Comparison of ENCODE assay signal across 10 mouse cellular contexts in genomic region chr11:51644217-51644616, GRCm38 (mm10). TPM values are rescaled to one million over a fixed set of nuclear protein-coding genes. Genes with fewer than 3 reads are reported as not detected.
A peak's percentile ranks its signal among the peaks of the same experiment; 100 is the strongest.
DNase-seq lines count a peak whose midpoint lies in the region; ATAC-seq and TF ChIP-seq lines count a peak whose summit lies in the region.
"Had no signal": no experiment of that assay in that cellular context is flagged by ENCODE, and none has a peak within 500 bp of the region (broad histone marks: within the 10 kb centered on the region; RNA-seq: fewer than 3 reads in every experiment).

No protein-coding gene starts in this region.

- peak overlapping the region; percentile 40 for H3K4me2 ChIP-seq in heart, embryonic 13.5 days
- H3K4me2 ChIP-seq: midbrain, embryonic 12.5 days had no signal

- intact Hi-C loops in heart, postnatal 36 days (cut with DNase I): no loop called here

- H3K4me1 ChIP-seq in heart, embryonic 13.5 days: peaks cover 35% of the 10 kb centered on the region
- peaks cover 35% of the 10 kb centered on the region for H3K4me1 ChIP-seq in brown adipose tissue, adult 24 weeks (ENCODE audit: control insufficient read depth, insufficient read depth, insufficient read length, low read length)
- H3K4me1 ChIP-seq in olfactory bulb, adult 2 months (ENCODE audit: control insufficient read depth, insufficient read depth, low read length): peaks cover 36% of the 10 kb centered on the region

- no peak for ATAC-seq in heart, embryonic 13.5 days (ENCODE audit: extremely low read depth, insufficient number of reproducible peaks, low FRiP score, low TSS enrichment)
- ATAC-seq in erythroid progenitor cell, adult 5-6 weeks (replicated peaks; ENCODE audit: low FRiP score, poor library complexity, severe bottlenecking): no peak
- no peak for ATAC-seq in megakaryocyte-erythroid progenitor cell, adult 5-6 weeks (replicated peaks; ENCODE audit: low FRiP score, low TSS enrichment, poor library complexity, severe bottlenecking)

- no peak overlapping the region for H3K27ac ChIP-seq in heart, embryonic 13.5 days (replicated peaks)
- 0 out of 2 replicates have a peak overlapping the region, but pooled peaks have one; percentile 95 for H3K27ac ChIP-seq in brown adipose tissue, adult 24 weeks (replicated peaks; ENCODE audit: low read depth, low read length)
- no peak overlapping the region for H3K27ac ChIP-seq in olfactory bulb, adult 2 months (ENCODE audit: insufficient read depth, low read depth, low read length)
- H3K27ac ChIP-seq: midbrain, embryonic 12.5 days had no signal

- TF ChIP-seq CTCF in olfactory bulb, adult 2 months (IDR thresholded peaks at IDR 0.05; ENCODE audit: insufficient read depth, low read depth, low read length): no peak

- DNase-seq in heart, postnatal 36 days: no peak
- peak; percentile 97 for DNase-seq in A20 (ENCODE audit: low read depth, low spot score)
- DNase-seq in neural tube, embryonic 10.5 days (ENCODE audit: extremely low spot score, low spot score): no peak
- DNase-seq: heart, postnatal 4 days had no signal

- H3K9me3 ChIP-seq in heart, embryonic 13.5 days: no peaks in the 10 kb centered on the region
- H3K9me3 ChIP-seq: midbrain, embryonic 12.5 days had no signal

- no peak for TF ChIP-seq POLR2A in olfactory bulb, adult 2 months (IDR thresholded peaks at IDR 0.05; ENCODE audit: insufficient read depth, low read depth, low read length)

- WGBS in heart, embryonic 13.5 days: 70% methylated on average over 16 of the region's 16 CpGs
- WGBS in olfactory bulb, adult 2 months: 78% methylated on average over 16 of the region's 16 CpGs

- peaks cover 22% of the 10 kb centered on the region for H3K27me3 ChIP-seq in heart, embryonic 13.5 days (replicated peaks)

- no peak overlapping the region for H3K4me3 ChIP-seq in heart, embryonic 13.5 days
- H3K4me3 ChIP-seq in brown adipose tissue, adult 24 weeks (ENCODE audit: insufficient read depth, low read depth, low read length): no peak overlapping the region
- H3K4me3 ChIP-seq in olfactory bulb, adult 2 months (ENCODE audit: insufficient read depth, low read depth, low read length): peak overlapping the region; percentile 1; the same call in 1 of the 2 replicates
- H3K4me3 ChIP-seq: midbrain, embryonic 12.5 days had no signal

- H3K9ac ChIP-seq in heart, embryonic 13.5 days: no peak overlapping the region
- H3K9ac ChIP-seq: midbrain, embryonic 12.5 days had no signal

- peaks cover 31% of the 10 kb centered on the region for H3K36me3 ChIP-seq in heart, embryonic 13.5 days

RNA-seq across cellular contexts. Expression of gene N4bp3, which starts 6.4 kb away (rescaled TPM):
- 12.7 and 14.1 TPM in 2 replicates for polyA plus RNA-seq in heart, embryonic 13.5 days (2015; fragmentation: Nextera tagmentation; extraction: Ambion mirVana)
- total RNA-seq in heart, postnatal 36 days (2021): 10 to 100 TPM; 13.4 to 16.3 TPM
- 2.0 and 4.8 TPM in 2 replicates for polyA plus RNA-seq in brown adipose tissue, adult 24 weeks (2012; ENCODE audit: insufficient read depth, insufficient read length, missing spikeins)
- not detected in 2 replicates for polyA plus RNA-seq in olfactory bulb, adult 2 months (2012; ENCODE audit: insufficient read depth, insufficient read length, low replicate concordance, missing spikeins)
- total RNA-seq in erythroid progenitor cell, adult 5-6 weeks (2015; ENCODE audit: low replicate concordance): not detected in 2 replicates
- 2.1 TPM in 1 of 2 replicates, not detected in the other for total RNA-seq in erythroid progenitor cell, adult 5-6 weeks (2017; ENCODE audit: low replicate concordance)
- not detected in 2 replicates for total RNA-seq in megakaryocyte-erythroid progenitor cell, adult 5-6 weeks (2014; fragmentation: Nextera tagmentation)
- total RNA-seq in megakaryocyte-erythroid progenitor cell, adult 5-6 weeks (2017): 0.89 and 1.1 TPM in 2 replicates

RNA-seq across cellular contexts. Expression of gene D930048N14Rik, which starts 6.5 kb away (rescaled TPM):
- polyA plus RNA-seq in heart, embryonic 13.5 days (2015; fragmentation: Nextera tagmentation; extraction: Ambion mirVana): 0.86 and 0.94 TPM in 2 replicates
- under 1 TPM; 0.33 to 0.62 TPM for total RNA-seq in heart, postnatal 36 days (2021)
- polyA plus RNA-seq in brown adipose tissue, adult 24 weeks (2012; ENCODE audit: insufficient read depth, insufficient read length, missing spikeins): 0.46 and 0.52 TPM in 2 replicates
- polyA plus RNA-seq in olfactory bulb, adult 2 months (2012; ENCODE audit: insufficient read depth, insufficient read length, low replicate concordance, missing spikeins): not detected in 2 replicates
- not detected in 2 replicates for total RNA-seq in erythroid progenitor cell, adult 5-6 weeks (2015; ENCODE audit: low replicate concordance)
- not detected in 2 replicates for total RNA-seq in erythroid progenitor cell, adult 5-6 weeks (2017; ENCODE audit: low replicate concordance)
- not detected in 2 replicates for total RNA-seq in megakaryocyte-erythroid progenitor cell, adult 5-6 weeks (2014; fragmentation: Nextera tagmentation)
- not detected in 2 replicates for total RNA-seq in megakaryocyte-erythroid progenitor cell, adult 5-6 weeks (2017)

RNA-seq across cellular contexts. Expression of gene Rmnd5b, which starts 8.5 kb away (rescaled TPM):
- 31.0 and 33.5 TPM in 2 replicates for polyA plus RNA-seq in heart, embryonic 13.5 days (2015; fragmentation: Nextera tagmentation; extraction: Ambion mirVana)
- 10 to 100 TPM; 14.5 to 16.0 TPM for total RNA-seq in heart, postnatal 36 days (2021)
- 11.1 and 11.6 TPM in 2 replicates for polyA plus RNA-seq in brown adipose tissue, adult 24 weeks (2012; ENCODE audit: insufficient read depth, insufficient read length, missing spikeins)
- not detected in 2 replicates for polyA plus RNA-seq in olfactory bulb, adult 2 months (2012; ENCODE audit: insufficient read depth, insufficient read length, low replicate concordance, missing spikeins)
- total RNA-seq in erythroid progenitor cell, adult 5-6 weeks (2015; ENCODE audit: low replicate concordance): 8.6 and 10.5 TPM in 2 replicates
- total RNA-seq in erythroid progenitor cell, adult 5-6 weeks (2017; ENCODE audit: low replicate concordance): 2.1 and 14.6 TPM in 2 replicates
- 37.0 TPM in 2 replicates for total RNA-seq in megakaryocyte-erythroid progenitor cell, adult 5-6 weeks (2014; fragmentation: Nextera tagmentation)
- total RNA-seq in megakaryocyte-erythroid progenitor cell, adult 5-6 weeks (2017): 9.5 and 17.6 TPM in 2 replicates

RNA-seq across cellular contexts. Expression of gene Nhp2, which starts 24.7 kb away (rescaled TPM):
- 101 and 102 TPM in 2 replicates for polyA plus RNA-seq in heart, embryonic 13.5 days (2015; fragmentation: Nextera tagmentation; extraction: Ambion mirVana)
- total RNA-seq in heart, postnatal 36 days (2021): 10 to 100 TPM; 20.2 to 25.2 TPM
- 43.4 and 50.7 TPM in 2 replicates for polyA plus RNA-seq in brown adipose tissue, adult 24 weeks (2012; ENCODE audit: insufficient read depth, insufficient read length, missing spikeins)
- polyA plus RNA-seq in olfactory bulb, adult 2 months (2012; ENCODE audit: insufficient read depth, insufficient read length, low replicate concordance, missing spikeins): not detected in 2 replicates
- 15.9 and 23.1 TPM in 2 replicates for total RNA-seq in erythroid progenitor cell, adult 5-6 weeks (2015; ENCODE audit: low replicate concordance)
- 12.3 and 14.8 TPM in 2 replicates for total RNA-seq in erythroid progenitor cell, adult 5-6 weeks (2017; ENCODE audit: low replicate concordance)
- total RNA-seq in megakaryocyte-erythroid progenitor cell, adult 5-6 weeks (2014; fragmentation: Nextera tagmentation): 285 and 292 TPM in 2 replicates
- total RNA-seq in megakaryocyte-erythroid progenitor cell, adult 5-6 weeks (2017): 141 and 176 TPM in 2 replicates

RNA-seq across cellular contexts. Expression of gene Hnrnpab, which starts 37.6 kb away (rescaled TPM):
- 273 and 282 TPM in 2 replicates for polyA plus RNA-seq in heart, embryonic 13.5 days (2015; fragmentation: Nextera tagmentation; extraction: Ambion mirVana)
- total RNA-seq in heart, postnatal 36 days (2021): 100 to 1,000 TPM; 135 to 143 TPM
- polyA plus RNA-seq in brown adipose tissue, adult 24 weeks (2012; ENCODE audit: insufficient read depth, insufficient read length, missing spikeins): 117 and 131 TPM in 2 replicates
- polyA plus RNA-seq in olfactory bulb, adult 2 months (2012; ENCODE audit: insufficient read depth, insufficient read length, low replicate concordance, missing spikeins): 230 and 328 TPM in 2 replicates
- 250 and 265 TPM in 2 replicates for total RNA-seq in erythroid progenitor cell, adult 5-6 weeks (2015; ENCODE audit: low replicate concordance)
- 313 and 505 TPM in 2 replicates for total RNA-seq in erythroid progenitor cell, adult 5-6 weeks (2017; ENCODE audit: low replicate concordance)
- total RNA-seq in megakaryocyte-erythroid progenitor cell, adult 5-6 weeks (2014; fragmentation: Nextera tagmentation): 644 and 702 TPM in 2 replicates
- total RNA-seq in megakaryocyte-erythroid progenitor cell, adult 5-6 weeks (2017): 1,394 and 1,753 TPM in 2 replicates

Comparison
In these comparisons a context has a peak if more than half of its experiments do, and no peak if none do; other contexts are left out.
1. RNA of gene N4bp3, which starts 6.4 kb away (total RNA-seq): 13.4 to 16.3 TPM in heart, postnatal 36 days; 0.89 to 1.1 TPM in megakaryocyte-erythroid progenitor cell, adult 5-6 weeks and 2.1 TPM in erythroid progenitor cell, adult 5-6 weeks; every median in the first group is over 4 times any median in the second.